Mouse (Mus musculus) midbrain, embryonic 15.5 days (tissue): Measurements from ENCODE around the gene Anapc13. TPM values are rescaled to one million over a fixed set of nuclear protein-coding genes. Genes with fewer than 3 reads are reported as not detected.

Source experiments
- ATAC-seq: fragments of 200-750 bp; cut with Nextera tagmentation; replicated peaks from 2 replicates; pipeline ENCODE4 v1.8.0; 2017; ENCODE audit warnings: moderate TSS enrichment
- H3K27ac ChIP-seq: fragments of 300-500 bp; sonication (generic); 2 replicates; pipeline ENCODE4 v1.5.1; 2015; ENCODE audit warnings: mild to moderate bottlenecking, inconsistent platforms
- H3K27me3 ChIP-seq: fragments of 300-500 bp; sonication (generic); replicated peaks from 2 replicates; pipeline ENCODE4 v1.6.1; 2015; ENCODE audit warnings: inconsistent platforms
- H3K36me3 ChIP-seq: fragments of 300-500 bp; sonication (generic); replicated peaks from 2 replicates; pipeline ENCODE4 v1.6.1; 2015; ENCODE audit warnings: inconsistent platforms
- H3K4me1 ChIP-seq: fragments of 300-500 bp; sonication (generic); 2 replicates; pipeline ENCODE4 v1.6.1; 2015; ENCODE audit warnings: inconsistent platforms
- H3K4me2 ChIP-seq: fragments of 300-500 bp; sonication (generic); 2 replicates; pipeline ENCODE4 v1.6.1; 2015; ENCODE audit warnings: inconsistent platforms, mild to moderate bottlenecking, moderate library complexity
- H3K4me3 ChIP-seq: fragments of 300-500 bp; sonication (generic); 2 replicates; pipeline ENCODE4 v1.5.1; 2015; ENCODE audit warnings: mild to moderate bottlenecking, inconsistent platforms
- H3K9ac ChIP-seq: fragments of 300-500 bp; sonication (generic); 2 replicates; pipeline ENCODE4 v1.6.1; 2015; ENCODE audit warnings: mild to moderate bottlenecking, inconsistent platforms
- H3K9me3 ChIP-seq: fragments of 300-500 bp; sonication (generic); 2 replicates; pipeline ENCODE4 v1.6.1; 2016; ENCODE audit warnings: inconsistent platforms
- WGBS: fragments of 180-500 bp; shearing (Covaris S2); methylation state at CpG from one replicate; pipeline ENCODE4 v1.1.7; 2015; ENCODE audit warnings: mixed read lengths; 5-methylcytosine and 5-hydroxymethylcytosine counted together
- polyA plus RNA-seq: library from polyadenylated mRNA; unstranded; fragments of >200 nt; fragmentation: Nextera tagmentation; extraction: Ambion mirVana; gene quantifications from 2 replicates; pipeline ENCODE4 v1.2.1, GENCODE M21; 2015

Gene Anapc13
- polyA plus RNA-seq, 1 experiment from 2014 or later: 137 TPM

- H3K36me3 ChIP-seq: no peaks in the 10 kb centered on the region
- no peaks in the 10 kb centered on the region; the same call in 1 of the 2 replicates for H3K27me3 ChIP-seq
- H3K9ac ChIP-seq: no peak overlapping the region
- ATAC-seq: peak; percentile 48; the same call in 1 of the 2 replicates
- no peak overlapping the region for H3K4me3 ChIP-seq
- peak overlapping the region; percentile 28; the same call in 1 of the 2 replicates for H3K4me2 ChIP-seq
- WGBS: 20% methylated on average over 7 of the region's 7 CpGs
- H3K9me3 ChIP-seq: no peaks in the 10 kb centered on the region
- peak overlapping the region; percentile 51 for H3K27ac ChIP-seq
- H3K4me1 ChIP-seq: peaks cover 23% of the 10 kb centered on the region
Observed at GRCm38 (mm10) chr9:102650637-102651036, 24.5 kb downstream of the Anapc13 start.

- Histone ChIP-seq H3K4me3 (no peak overlapping the region), H3K9me3 (no peaks in the 10 kb centered on the region), H3K9ac (no peak overlapping the region), H3K27me3 (no peaks in the 10 kb centered on the region; the same call in 1 of the 2 replicates), H3K4me2 (no peak overlapping the region), H3K27ac (no peak overlapping the region), H3K4me1 (peaks cover 23% of the 10 kb centered on the region), H3K36me3 (no peaks in the 10 kb centered on the region)
- WGBS: 60% methylated on average over 6 of the region's 6 CpGs
- no peak for ATAC-seq
Observed at GRCm38 (mm10) chr9:102651199-102651720, 25.2 kb downstream of the Anapc13 start.

GRCm38 (mm10) chr9:102656355-102657095 lies 30.4 kb downstream of the Anapc13 start:
- Histone ChIP-seq H3K9me3 (no peaks in the 10 kb centered on the region), H3K36me3 (no peaks in the 10 kb centered on the region), H3K4me1 (no peaks in the 10 kb centered on the region), H3K4me3 (no peak overlapping the region), H3K4me2 (no peak overlapping the region), H3K9ac (no peak overlapping the region), H3K27me3 (no peaks in the 10 kb centered on the region), H3K27ac (no peak overlapping the region)
- 85% methylated on average over 8 of the region's 8 CpGs for WGBS
- no peak for ATAC-seq

DNA sequence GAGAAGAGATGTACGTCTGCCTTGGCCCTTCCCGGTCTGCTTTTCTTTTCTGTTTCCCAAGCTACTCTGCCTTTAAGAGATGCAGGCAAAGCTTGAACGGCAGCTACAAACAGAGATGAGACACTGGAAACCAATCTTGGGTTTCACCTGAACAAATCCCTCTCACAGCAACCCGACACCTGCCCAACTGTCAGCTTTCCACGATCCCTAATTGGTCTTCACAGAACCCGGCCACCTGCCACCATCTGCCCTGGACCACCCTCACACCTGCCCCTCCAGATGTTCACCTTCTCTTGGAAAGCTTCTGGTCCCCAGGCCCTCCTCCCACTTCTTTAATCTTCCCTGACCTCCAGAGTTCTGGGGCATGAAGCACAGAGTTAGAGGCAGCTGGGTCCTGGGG lies 42.0 kb downstream of the Anapc13 start:
- no peak overlapping the region for H3K9ac ChIP-seq
- H3K9me3 ChIP-seq: no peaks in the 10 kb centered on the region
- no peak overlapping the region for H3K4me2 ChIP-seq
- ATAC-seq: no peak
- H3K4me1 ChIP-seq: 0 out of 2 replicates have a peak, but pooled peaks cover 8% of the 10 kb centered on the region
- WGBS: 28% methylated on average over 6 of the region's 6 CpGs
- H3K36me3 ChIP-seq: no peaks in the 10 kb centered on the region
- no peak overlapping the region for H3K4me3 ChIP-seq
- no peak overlapping the region for H3K27ac ChIP-seq
- H3K27me3 ChIP-seq: no peaks in the 10 kb centered on the region

GRCm38 (mm10) chr9:102668906-102669305 lies 42.8 kb downstream of the Anapc13 start:
- Histone ChIP-seq H3K36me3 (no peaks in the 10 kb centered on the region), H3K27me3 (no peaks in the 10 kb centered on the region), H3K4me1 (0 out of 2 replicates have a peak, but pooled peaks cover 8% of the 10 kb centered on the region), H3K4me3 (no peak overlapping the region), H3K4me2 (no peak overlapping the region), H3K27ac (no peak overlapping the region), H3K9me3 (no peaks in the 10 kb centered on the region), H3K9ac (no peak overlapping the region)
- no peak for ATAC-seq
- 87% methylated on average over 12 of the region's 12 CpGs for WGBS

DNA sequence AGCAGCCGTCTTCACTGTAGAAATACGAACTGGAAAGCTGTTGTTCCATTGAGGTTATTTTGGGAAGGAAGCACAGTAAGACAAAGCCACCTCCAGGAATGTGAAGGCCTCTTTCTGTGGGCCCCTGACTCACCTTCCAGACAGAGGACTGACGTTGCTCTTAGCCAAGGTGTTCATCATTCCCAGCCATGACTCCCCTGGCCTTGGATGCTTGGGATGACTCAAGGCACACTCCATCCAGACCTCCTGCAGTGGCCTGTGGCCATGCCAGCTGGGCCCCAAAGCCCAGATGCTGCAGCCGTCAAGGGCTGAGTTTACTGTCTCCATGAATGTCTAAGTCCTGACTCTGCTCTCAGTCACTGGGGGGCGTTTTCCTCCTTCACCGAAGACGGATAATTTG lies 47.3 kb downstream of the Anapc13 start:
- no peak for ATAC-seq

GRCm38 (mm10) chr9:102675922-102676321 lies 49.8 kb downstream of the Anapc13 start:
- WGBS: 82% methylated on average over 5 of the region's 5 CpGs
- Histone ChIP-seq H3K9ac (no peak overlapping the region), H3K4me3 (no peak overlapping the region), H3K4me2 (no peak overlapping the region), H3K27me3 (no peaks in the 10 kb centered on the region), H3K27ac (no peak overlapping the region), H3K9me3 (no peaks in the 10 kb centered on the region), H3K36me3 (no peaks in the 10 kb centered on the region), H3K4me1 (no peaks in the 10 kb centered on the region)
- no peak for ATAC-seq

More for the DNA sequence above, 47.3 kb downstream of the Anapc13 start:
- no peak overlapping the region for H3K4me2 ChIP-seq
- no peaks in the 10 kb centered on the region for H3K36me3 ChIP-seq
- no peak overlapping the region for H3K9ac ChIP-seq
- H3K4me1 ChIP-seq: no peaks in the 10 kb centered on the region
- H3K27ac ChIP-seq: no peak overlapping the region
- no peaks in the 10 kb centered on the region for H3K27me3 ChIP-seq
- no peak overlapping the region for H3K4me3 ChIP-seq
- WGBS: 76% methylated on average over 7 of the region's 7 CpGs
- H3K9me3 ChIP-seq: no peaks in the 10 kb centered on the region

DNA sequence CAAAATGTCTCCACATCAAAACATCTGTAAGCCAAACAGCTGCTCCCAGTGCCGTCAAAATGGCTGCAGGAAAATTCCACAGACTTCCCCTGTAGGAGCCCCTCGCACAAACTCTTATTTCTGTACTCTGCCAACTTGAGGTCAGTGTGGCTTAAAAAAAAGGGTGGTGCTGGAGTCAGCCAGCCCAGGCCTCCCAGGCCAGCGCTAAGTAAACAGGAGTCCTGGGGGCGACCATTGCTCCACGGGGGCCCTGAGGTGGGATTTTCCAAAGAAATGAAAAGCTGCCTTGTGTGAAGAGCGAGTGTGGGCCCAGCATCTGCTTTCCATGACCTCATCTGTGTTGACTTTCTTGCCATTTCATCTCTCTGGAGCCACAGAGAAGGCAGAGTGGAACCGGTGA lies 55.4 kb downstream of the Anapc13 start:
- 53% methylated on average over 7 of the region's 7 CpGs for WGBS
- ATAC-seq: no peak
- H3K27me3 ChIP-seq: no peaks in the 10 kb centered on the region

More for the DNA sequence above, 55.4 kb downstream of the Anapc13 start:
- no peak overlapping the region for H3K9ac ChIP-seq
- H3K4me3 ChIP-seq: no peak overlapping the region
- no peaks in the 10 kb centered on the region for H3K4me1 ChIP-seq
- no peaks in the 10 kb centered on the region for H3K9me3 ChIP-seq
- no peak overlapping the region for H3K27ac ChIP-seq
- no peaks in the 10 kb centered on the region for H3K36me3 ChIP-seq
- no peak overlapping the region for H3K4me2 ChIP-seq

Other genes starting within 250 kb of the Anapc13 start
- 0.52 and 0.80 TPM in 2 replicates for gene Ky, start 120.5 kb upstream of the Anapc13 start, polyA plus RNA-seq
- 38.9 and 42.2 TPM in 2 replicates for gene Cep63, start 238 bp downstream of the Anapc13 start, polyA plus RNA-seq
- 83.4 and 90.5 TPM in 2 replicates for gene Amotl2, start 90.4 kb downstream of the Anapc13 start, polyA plus RNA-seq
- gene Ryk, start 208.6 kb downstream of the Anapc13 start, polyA plus RNA-seq: 12.5 and 14.1 TPM in 2 replicates